Mouse (Mus musculus) adrenal gland, postnatal 4 days (tissue): ENCODE data around the gene Dgkz. TPM values are rescaled to one million over a fixed set of nuclear protein-coding genes. Genes with fewer than 3 reads are reported as not detected.

Experiments used
- microRNA-seq: library from miRNA; unstranded; fragments of <30 nt; microRNA quantifications from one replicate; pipeline ENCODE4 v1.2.0, GENCODE M21; 2021
- total RNA-seq, 2 experiments: library from RNA; stranded (reverse); gene quantifications; 2 replicates each; pipeline ENCODE4 v1.2.3; 2021

The Dgkz gene
- total RNA-seq, 2 experiments from 2014 or later: 91.3 to 98.4 TPM

Small RNAs within 50 kb of the gene (microRNA-seq; reads per million reads assigned to microRNA genes)
- not detected for gene Mir6999

Other genes with a start within 250 kb of the Dgkz start
- gene Ambra1, start 245.7 kb downstream of the Dgkz start, total RNA-seq: 10 to 100 TPM; 37.3 to 40.9 TPM
- under 1 TPM; 0.34 to 0.42 TPM for gene Chrm4, start 48.6 kb downstream of the Dgkz start, total RNA-seq
- 100 to 1,000 TPM in 1 of 2 experiments, 10 to 100 TPM in 1; 79.3 to 138 TPM for gene Mdk, start 43.6 kb downstream of the Dgkz start, total RNA-seq
- not detected for gene Gm9821, start 30.2 kb downstream of the Dgkz start, total RNA-seq
- 10 to 100 TPM; 20.0 to 22.7 TPM for gene Creb3l1, start 48.6 kb upstream of the Dgkz start, total RNA-seq
- 100 to 1,000 TPM; 108 to 115 TPM for gene Phf21a, start 117.3 kb upstream of the Dgkz start, total RNA-seq